Mouse (Mus musculus): ENCODE results near the gene Uprt. TPM values are rescaled to one million over a fixed set of nuclear protein-coding genes. Genes with fewer than 3 reads are reported as not detected.

The Uprt gene
- total RNA-seq (2021), result 10 to 100 TPM in 1 of 2 experiments, 1 to 10 TPM in 1; 8.8 to 11.2 TPM

GRCm38 (mm10) chrX:104482572-104483443 lies at the start of gene Uprt:
Gene Uprt, plus strand, starts transcription at chrX:104482818.
- peak; percentile 85 to 87 for DNase-seq
- intact Hi-C loops (cut with DNase I), result loop anchor here (5.0 kb wide), 1 partner anchor 71 kb away; the partner anchor contains the start of gene Abcb7

- intact Hi-C loops (cut with DNase I), result no loop called here
Measured at GRCm38 (mm10) chrX:104433456-104433855, 49.2 kb upstream of the Uprt start.

GRCm38 (mm10) chrX:104452433-104452832 lies 30.2 kb upstream of the Uprt start:
- no peak for DNase-seq
- intact Hi-C loops (cut with DNase I), result no loop called here

More at GRCm38 (mm10) chrX:104433456-104433855, 49.2 kb upstream of the Uprt start:
- no peak for DNase-seq

GRCm38 (mm10) chrX:104461755-104462154 lies 20.9 kb upstream of the Uprt start:
- intact Hi-C loops (cut with DNase I), result no loop called here
- DNase-seq, result peak; percentile 37 to 50

- no peak for DNase-seq
- intact Hi-C loops (cut with DNase I), result no loop called here
Measured at GRCm38 (mm10) chrX:104464376-104464775, 18.2 kb upstream of the Uprt start.

- DNase-seq, result no peak
- intact Hi-C loops (cut with DNase I), result no loop called here
Measured at GRCm38 (mm10) chrX:104478041-104478440, 4.6 kb upstream of the Uprt start.

GRCm38 (mm10) chrX:104483444-104483808 lies 808 bp downstream of the Uprt start:
- intact Hi-C loops (cut with DNase I), result loop anchor here (5.0 kb wide), 1 partner anchor 71 kb away; the partner anchor contains the start of gene Abcb7
- peak in 1 of 2 experiments; percentile 11 for DNase-seq

- no peak for DNase-seq
- intact Hi-C loops (cut with DNase I), result no loop called here
Measured at GRCm38 (mm10) chrX:104485596-104485995, 3.0 kb downstream of the Uprt start.

- no peak for DNase-seq
- intact Hi-C loops (cut with DNase I), result no loop called here
Measured at GRCm38 (mm10) chrX:104488036-104488435, 5.4 kb downstream of the Uprt start.

- intact Hi-C loops (cut with DNase I), result no loop called here
- DNase-seq, result no peak
Measured at GRCm38 (mm10) chrX:104488870-104489467, 6.4 kb downstream of the Uprt start.

- intact Hi-C loops (cut with DNase I), result no loop called here
- no peak for DNase-seq
Measured at GRCm38 (mm10) chrX:104489626-104490355, 7.2 kb downstream of the Uprt start.

- DNase-seq, result no peak
- intact Hi-C loops (cut with DNase I), result no loop called here
Measured at GRCm38 (mm10) chrX:104501765-104502164, 19.1 kb downstream of the Uprt start.

GRCm38 (mm10) chrX:104542635-104543034 lies 60.0 kb downstream of the Uprt start:
- intact Hi-C loops (cut with DNase I), result loop anchor here (10.0 kb wide), 1 partner anchor 462 kb away; no protein-coding TSS in a partner anchor
- no peak for DNase-seq

- no peak for DNase-seq
- intact Hi-C loops (cut with DNase I), result loop anchor here (10.0 kb wide), 1 partner anchor 461 kb away; no protein-coding TSS in a partner anchor
Measured at GRCm38 (mm10) chrX:104543919-104544595, 61.4 kb downstream of the Uprt start.

- no peak for DNase-seq
- intact Hi-C loops (cut with DNase I), result loop anchor here (10.0 kb wide), 1 partner anchor 460 kb away; no protein-coding TSS in a partner anchor
Measured at GRCm38 (mm10) chrX:104545283-104545682, 62.7 kb downstream of the Uprt start.

Other genes starting within 250 kb of the Uprt start
- gene Abcb7, start 69.0 kb upstream of the Uprt start, total RNA-seq (2021), result 10 to 100 TPM; 29.7 to 32.2 TPM
- 1 to 10 TPM; 3.1 to 3.6 TPM for gene Zdhhc15, start 188.2 kb downstream of the Uprt start, total RNA-seq (2021)

Measured in heart, postnatal 10 days (tissue).